Mouse (Mus musculus): ENCODE measurements around the gene Npas2.

DNA sequence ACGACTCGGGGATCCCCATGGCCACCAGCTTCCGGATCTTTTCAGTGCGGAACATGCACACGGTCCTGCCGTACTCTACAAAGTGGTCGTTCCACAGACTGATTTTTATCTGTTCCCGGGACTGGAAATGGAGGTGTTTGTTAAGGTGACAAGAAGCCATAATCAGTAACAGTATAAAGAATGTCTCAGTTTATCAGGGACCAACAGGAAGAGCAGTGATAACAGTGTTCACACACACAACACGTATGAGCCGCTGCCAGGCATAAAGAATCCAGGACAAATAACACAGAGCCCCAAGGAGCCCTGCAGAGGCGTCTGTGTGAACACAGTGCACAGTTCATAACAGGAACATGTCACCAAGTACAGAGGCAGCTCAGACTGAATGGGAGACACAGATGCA lies 195.8 kb downstream of the Npas2 start:
- no peak for TF ChIP-seq CTCF (IDR thresholded peaks at IDR 0.05; ENCODE audit: low read depth, low read length)
- TF ChIP-seq POLR2A (IDR thresholded peaks at IDR 0.05; ENCODE audit: insufficient read depth, low read length): no peak
- TF ChIP-seq EP300 (IDR thresholded peaks at IDR 0.05; ENCODE audit: insufficient read depth, low read depth, low read length): no peak

Data from ES-Bruce4 (cell line).